Comparison of ENCODE assay signal across 8 mouse cellular contexts in genomic region chr8:84065457-84066072, GRCm38 (mm10). TPM values are rescaled to one million over a fixed set of nuclear protein-coding genes. Genes with fewer than 3 reads are reported as not detected.
DNase-seq lines count a peak whose midpoint lies in the region; ATAC-seq and TF ChIP-seq lines count a peak whose summit lies in the region.

No protein-coding gene starts in this region.

- no peak for TF ChIP-seq POLR2A in thymus, adult 2 months (IDR thresholded peaks at IDR 0.05; ENCODE audit: control insufficient read depth, extremely low read depth, insufficient read depth, low read length, poor library complexity)

- peak overlapping the region; percentile 92 for H3K4me2 ChIP-seq in liver, embryonic 13.5 days

- H3K36me3 ChIP-seq in thymus, adult 2 months (ENCODE audit: control insufficient read depth, insufficient read depth, low read length): no peaks in the 10 kb centered on the region
- H3K36me3 ChIP-seq in liver, embryonic 13.5 days: no peaks in the 10 kb centered on the region

- no peak for ATAC-seq in liver, embryonic 13.5 days (ENCODE audit: low read depth)

- peaks cover 18% of the 10 kb centered on the region for H3K4me1 ChIP-seq in thymus, adult 2 months (replicated peaks; ENCODE audit: control insufficient read depth, insufficient read depth, low read length)
- peaks cover 55% of the 10 kb centered on the region for H3K4me1 ChIP-seq in liver, embryonic 13.5 days (replicated peaks)

- H3K27ac ChIP-seq in gastrocnemius, adult 2 months: peak overlapping the region; percentile 98
- peak overlapping the region; percentile 99 for H3K27ac ChIP-seq in thymus, adult 2 months (ENCODE audit: control insufficient read depth, insufficient read depth, low read length)
- peak overlapping the region; percentile 98 for H3K27ac ChIP-seq in liver, embryonic 13.5 days

- H3K9ac ChIP-seq in liver, embryonic 13.5 days: peak overlapping the region; percentile 84

- H3K9me3 ChIP-seq in liver, embryonic 13.5 days (replicated peaks): no peaks in the 10 kb centered on the region

- TF ChIP-seq CTCF in gastrocnemius, adult 2 months (IDR thresholded peaks at IDR 0.05): no peak
- TF ChIP-seq CTCF in thymus, adult 2 months (IDR thresholded peaks at IDR 0.05; ENCODE audit: borderline replicate concordance, control insufficient read depth, extremely low read depth, insufficient read depth, low read length, poor library complexity): no peak

- intact Hi-C loops in gastrocnemius, adult 2 months (cut with DNase I): loop anchor here (5.0 kb wide), 2 partner anchors 37 to 53 kb away; partner anchors contain the start of genes 2210011C24Rik and Dcaf15

- WGBS in thymus, adult 2 months: 18% methylated on average over 5 of the region's 5 CpGs
- 20% methylated on average over 5 of the region's 5 CpGs for WGBS in liver, embryonic 13.5 days (ENCODE audit: insufficient replicate concordance)

- no peak for DNase-seq in gastrocnemius, adult 2 months
- no peak for DNase-seq in gastrocnemius, postnatal 25 days
- no peak for DNase-seq in thymus, adult 2 months
- DNase-seq in thymus, postnatal 36 days: no peak
- DNase-seq in liver, embryonic 13.5 days: no peak
- DNase-seq in embryo, embryonic 10 days (ENCODE audit: low spot score): no peak
- no peak for DNase-seq in spleen, postnatal 4 days (ENCODE audit: low spot score in 2 of 2)
- DNase-seq in spleen, postnatal 36 days (ENCODE audit: low spot score in 2 of 2): no peak

- no peaks in the 10 kb centered on the region for H3K27me3 ChIP-seq in thymus, adult 2 months (ENCODE audit: control insufficient read depth, insufficient read depth, low read length)
- H3K27me3 ChIP-seq in liver, embryonic 13.5 days: no peaks in the 10 kb centered on the region

- H3K4me3 ChIP-seq in gastrocnemius, adult 2 months: peak overlapping the region; percentile 76
- peak overlapping the region; percentile 55 for H3K4me3 ChIP-seq in thymus, adult 2 months (ENCODE audit: control insufficient read depth, insufficient read depth, low read length)
- H3K4me3 ChIP-seq in liver, embryonic 13.5 days (replicated peaks): peak overlapping the region; percentile 89

RNA-seq across cellular contexts. Expression of gene Gm10643, which starts 0.6 kb away (rescaled TPM):
- total RNA-seq in gastrocnemius, adult 2 months (2021): 1 to 10 TPM in 1 of 2 experiments, under 1 TPM in 1; 0.84 to 1.2 TPM
- 1 to 10 TPM; 1.3 to 1.6 TPM for total RNA-seq in gastrocnemius, postnatal 25 days (2021)
- 0.36 and 0.45 TPM in 2 replicates for polyA plus RNA-seq in thymus, adult 2 months (2012; rRNA removed)
- polyA plus RNA-seq in liver, embryonic 13.5 days (2015; fragmentation: Nextera tagmentation; extraction: Ambion mirVana): 0.12 and 0.14 TPM in 2 replicates

RNA-seq across cellular contexts. Expression of gene Rfx1, which starts 1.1 kb away (rescaled TPM):
- total RNA-seq in gastrocnemius, adult 2 months (2021): 1 to 10 TPM; 4.4 to 4.7 TPM
- total RNA-seq in gastrocnemius, postnatal 25 days (2021): 1 to 10 TPM; 3.6 to 4.4 TPM
- 76.1 and 88.8 TPM in 2 replicates for polyA plus RNA-seq in thymus, adult 2 months (2012; rRNA removed)
- polyA plus RNA-seq in liver, embryonic 13.5 days (2015; fragmentation: Nextera tagmentation; extraction: Ambion mirVana): 2.4 and 2.7 TPM in 2 replicates

RNA-seq across cellular contexts. Expression of gene Rln3, which starts 20.8 kb away (rescaled TPM):
- total RNA-seq in gastrocnemius, adult 2 months (2021): not detected
- not detected for total RNA-seq in gastrocnemius, postnatal 25 days (2021)
- polyA plus RNA-seq in thymus, adult 2 months (2012; rRNA removed): 7.1 and 9.1 TPM in 2 replicates
- not detected in 2 replicates for polyA plus RNA-seq in liver, embryonic 13.5 days (2015; fragmentation: Nextera tagmentation; extraction: Ambion mirVana)

RNA-seq across cellular contexts. Expression of gene Il27ra, which starts 23.2 kb away (rescaled TPM):
- total RNA-seq in gastrocnemius, adult 2 months (2021): under 1 TPM; 0.36 to 0.61 TPM
- total RNA-seq in gastrocnemius, postnatal 25 days (2021): 1 to 10 TPM in 1 of 2 experiments, under 1 TPM in 1; 0.69 to 1.2 TPM
- polyA plus RNA-seq in thymus, adult 2 months (2012; rRNA removed): 82.6 and 84.0 TPM in 2 replicates
- polyA plus RNA-seq in liver, embryonic 13.5 days (2015; fragmentation: Nextera tagmentation; extraction: Ambion mirVana): 0.72 and 1.1 TPM in 2 replicates

RNA-seq across cellular contexts. Expression of gene Dcaf15, which starts 39.0 kb away (rescaled TPM):
- total RNA-seq in gastrocnemius, adult 2 months (2021): 1 to 10 TPM; 4.8 to 5.4 TPM
- 1 to 10 TPM; 3.9 to 5.3 TPM for total RNA-seq in gastrocnemius, postnatal 25 days (2021)
- polyA plus RNA-seq in thymus, adult 2 months (2012; rRNA removed): 190 and 211 TPM in 2 replicates
- polyA plus RNA-seq in liver, embryonic 13.5 days (2015; fragmentation: Nextera tagmentation; extraction: Ambion mirVana): 3.7 and 4.3 TPM in 2 replicates
